Mouse (Mus musculus) embryo, embryonic 9.5 days (tissue): ENCODE measurements around the gene Gm20850.
"Not testable (repeated sequence)": the region's sequence is repeated elsewhere in the genome, so short reads cannot be mapped to it uniquely, and the experiment has no call there.

Experiments
- DNase-seq: peaks from one replicate; pipeline ENCODE4 v3.0.0-alpha.2; 2017; ENCODE audit errors: extremely low spot score

Gm20850 gene

DNA sequence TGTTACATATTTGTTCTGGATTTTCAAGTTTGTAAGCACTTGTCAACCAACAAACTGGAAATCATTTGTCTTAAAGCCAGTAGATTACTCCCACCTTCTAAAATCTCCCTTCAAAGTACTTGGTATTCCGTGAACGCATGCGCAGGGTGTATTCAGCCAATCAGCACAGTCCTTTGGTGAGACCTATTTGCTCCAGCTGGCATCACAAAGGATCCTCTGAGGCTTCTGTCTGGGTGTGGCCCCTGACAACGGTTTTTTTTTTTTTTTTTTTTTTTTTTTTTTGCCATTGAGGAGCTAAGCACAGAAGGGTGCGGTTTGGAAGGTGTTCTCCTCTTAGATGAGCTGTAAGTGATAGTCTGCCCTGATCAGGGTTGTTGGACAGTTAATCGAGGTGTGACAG, at the start of gene Gm20850:
Gm20850 (plus strand) TSS at position 301 of the 400 bp plus-strand sequence.
- not testable (repeated sequence) for DNase-seq
